Mouse (Mus musculus) forebrain, postnatal 0 days (tissue): Measurements from ENCODE around the gene Olfr65. TPM values are rescaled to one million over a fixed set of nuclear protein-coding genes. Genes with fewer than 3 reads are reported as not detected.

Experiments used
- ATAC-seq: fragments of 200-750 bp; cut with Nextera tagmentation; 2 replicates; pipeline ENCODE4 v1.8.0; 2017; ENCODE audit warnings: mild to moderate bottlenecking, moderate library complexity
- DNase-seq: peaks from one replicate; pipeline ENCODE4 v3.0.0-alpha.2; 2015
- H3K27ac ChIP-seq: fragments of 300-500 bp; sonication (generic); 2 replicates; pipeline ENCODE4 v1.5.1; 2014; ENCODE audit warnings: low read depth, mild to moderate bottlenecking, antibody characterized with exemption, low read length, moderate library complexity, mixed read lengths
- H3K27me3 ChIP-seq: fragments of 300-500 bp; sonication (generic); 2 replicates; pipeline ENCODE4 v1.6.1; 2014; ENCODE audit warnings: mild to moderate bottlenecking, low read length, mixed read lengths; ENCODE audit not compliant: insufficient read depth
- H3K36me3 ChIP-seq: fragments of 300-500 bp; sonication (generic); 2 replicates; pipeline ENCODE4 v1.6.1; 2014; ENCODE audit warnings: mild to moderate bottlenecking, moderate library complexity; ENCODE audit not compliant: insufficient read depth
- H3K4me1 ChIP-seq: fragments of 300-500 bp; sonication (generic); 2 replicates; pipeline ENCODE4 v1.6.1; 2014; ENCODE audit warnings: antibody characterized with exemption; ENCODE audit not compliant: insufficient read depth
- H3K4me2 ChIP-seq: fragments of 300-500 bp; sonication (generic); 2 replicates; pipeline ENCODE4 v1.6.1; 2014; ENCODE audit warnings: low read depth, mild to moderate bottlenecking, moderate library complexity
- H3K4me3 ChIP-seq: fragments of 300-500 bp; sonication (generic); 2 replicates; pipeline ENCODE4 v1.5.1; 2014; ENCODE audit warnings: low read depth, low read length, mixed read lengths
- H3K9ac ChIP-seq: fragments of 300-500 bp; sonication (generic); 2 replicates; pipeline ENCODE4 v1.6.1; 2014; ENCODE audit warnings: mild to moderate bottlenecking
- H3K9me3 ChIP-seq: fragments of 300-500 bp; sonication (generic); 2 replicates; pipeline ENCODE4 v1.6.1; 2016; ENCODE audit warnings: low read length
- CTCF ChIP-seq: sonication (generic); IDR thresholded peaks from 2 replicates; pipeline ENCODE4 v1.5.1; 2016; ENCODE audit warnings: antibody characterized with exemption, control low read depth, low read depth
- WGBS: fragments of 180-500 bp; shearing (Covaris S2); extraction: QIAGEN DNeasy Blood & Tissue Kit; methylation state at CpG from one replicate; pipeline ENCODE4 v1.1.7; 2014; 5-methylcytosine and 5-hydroxymethylcytosine counted together
- polyA plus RNA-seq: library from polyadenylated mRNA; unstranded; fragments of >200 nt; fragmentation: Nextera tagmentation; extraction: Ambion mirVana; gene quantifications from 2 replicates; pipeline ENCODE4 v1.2.1, GENCODE M21; 2015
- total RNA-seq: library from RNA; depleted of rRNA; stranded (reverse); fragments of >200 nt; gene quantifications from 2 replicates; pipeline ENCODE4 v1.2.3, GENCODE M21; 2014

Gene Olfr65
- total and polyA plus RNA-seq, 2 experiments from 2014 or later, result not detected

DNA sequence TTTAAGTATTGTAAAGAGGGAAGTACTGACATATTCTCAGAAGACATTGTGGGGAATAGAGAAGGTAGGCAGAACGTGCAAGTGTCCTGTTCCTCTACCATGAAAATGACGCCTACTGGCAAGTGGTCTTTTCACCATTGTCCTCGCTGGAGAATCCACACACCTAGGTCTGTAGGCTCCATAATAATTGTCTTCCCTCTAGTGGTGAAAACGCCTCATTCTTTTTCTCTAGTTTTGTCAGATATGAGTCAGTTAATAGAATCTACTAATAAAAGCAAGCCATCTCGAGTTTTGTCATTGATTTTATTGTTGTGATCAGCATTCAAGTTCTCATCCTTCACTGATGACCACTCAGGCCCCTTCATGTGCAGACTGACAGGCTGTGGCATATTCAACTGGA, 28.8 kb upstream of the Olfr65 start:
- 43% methylated on average over 5 of the region's 5 CpGs for WGBS
- DNase-seq, result no peak
- Histone ChIP-seq H3K4me3 (no peak overlapping the region), H3K36me3 (no peaks in the 10 kb centered on the region), H3K27me3 (no peaks in the 10 kb centered on the region), H3K4me2 (no peak overlapping the region), H3K4me1 (no peaks in the 10 kb centered on the region), H3K9ac (no peak overlapping the region), H3K9me3 (no peaks in the 10 kb centered on the region), H3K27ac (no peak overlapping the region)
- TF ChIP-seq CTCF, result no peak
- no peak for ATAC-seq

GRCm38 (mm10) chr7:103877093-103877492, 26.2 kb upstream of the Olfr65 start:
- Histone ChIP-seq H3K9ac (no peak overlapping the region), H3K4me3 (no peak overlapping the region), H3K27me3 (no peaks in the 10 kb centered on the region), H3K27ac (no peak overlapping the region), H3K9me3 (no peaks in the 10 kb centered on the region), H3K36me3 (no peaks in the 10 kb centered on the region), H3K4me2 (no peak overlapping the region), H3K4me1 (no peaks in the 10 kb centered on the region)
- ATAC-seq, result no peak
- no peak for TF ChIP-seq CTCF
- DNase-seq, result no peak
- WGBS, result 83% methylated on average over 2 of the region's 2 CpGs

GRCm38 (mm10) chr7:103886152-103886551, 17.1 kb upstream of the Olfr65 start, which contains the start of gene Olfr66:
Gene Olfr66, minus strand, starts transcription at chr7:103886252.
- Histone ChIP-seq H3K27me3 (no peaks in the 10 kb centered on the region), H3K4me3 (no peak within 1 kb of the TSS), H3K9me3 (no peaks in the 10 kb centered on the region), H3K36me3 (no peaks in the 10 kb centered on the region), H3K4me1 (no peaks in the 10 kb centered on the region), H3K4me2 (no peak within 1 kb of the TSS), H3K9ac (no peak within 1 kb of the TSS), H3K27ac (no peak within 1 kb of the TSS)
- TF ChIP-seq CTCF, result no peak
- no peak for ATAC-seq
- no peak for DNase-seq

- DNase-seq (no peak), ATAC-seq (no peak)
- Histone ChIP-seq H3K4me2 (no peak within 1 kb of the TSS), H3K4me1 (no peaks in the 10 kb centered on the region), H3K36me3 (no peaks in the 10 kb centered on the region), H3K27me3 (no peaks in the 10 kb centered on the region), H3K9me3 (no peaks in the 10 kb centered on the region), H3K4me3 (no peak within 1 kb of the TSS), H3K9ac (no peak within 1 kb of the TSS), H3K27ac (no peak within 1 kb of the TSS)
- no peak for TF ChIP-seq CTCF
- 80% methylated on average over 1 of the region's 1 CpGs for WGBS
Measured at GRCm38 (mm10) chr7:103894385-103894784, 8.9 kb upstream of the Olfr65 start, which contains the start of gene Olfr64. Gene Olfr64, minus strand, starts transcription at chr7:103894485.

GRCm38 (mm10) chr7:103910047-103910446, 6.8 kb downstream of the Olfr65 start:
- no peak for TF ChIP-seq CTCF
- H3K4me2 ChIP-seq, result no peak overlapping the region

GRCm38 (mm10) chr7:103912969-103913511, 9.8 kb downstream of the Olfr65 start:
- H3K27ac ChIP-seq, result no peak overlapping the region
- no peaks in the 10 kb centered on the region for H3K27me3 ChIP-seq
- 50% methylated on average over 8 of the region's 8 CpGs for WGBS
- no peak for DNase-seq
- H3K4me1 ChIP-seq, result no peaks in the 10 kb centered on the region
- TF ChIP-seq CTCF, result peak; percentile 14; the same call in 1 of the 2 replicates
- H3K9ac ChIP-seq, result no peak overlapping the region
- no peak overlapping the region for H3K4me2 ChIP-seq
- H3K4me3 ChIP-seq, result no peak overlapping the region
- ATAC-seq, result no peak
- H3K9me3 ChIP-seq, result no peaks in the 10 kb centered on the region
- H3K36me3 ChIP-seq, result no peaks in the 10 kb centered on the region

More at GRCm38 (mm10) chr7:103910047-103910446, 6.8 kb downstream of the Olfr65 start:
- H3K4me1 ChIP-seq, result no peaks in the 10 kb centered on the region
- DNase-seq, result no peak
- no peak overlapping the region for H3K4me3 ChIP-seq
- no peaks in the 10 kb centered on the region for H3K9me3 ChIP-seq
- H3K9ac ChIP-seq, result no peak overlapping the region
- H3K36me3 ChIP-seq, result no peaks in the 10 kb centered on the region
- ATAC-seq, result no peak
- no peaks in the 10 kb centered on the region for H3K27me3 ChIP-seq
- 55% methylated on average over 3 of the region's 3 CpGs for WGBS
- no peak overlapping the region for H3K27ac ChIP-seq

DNA sequence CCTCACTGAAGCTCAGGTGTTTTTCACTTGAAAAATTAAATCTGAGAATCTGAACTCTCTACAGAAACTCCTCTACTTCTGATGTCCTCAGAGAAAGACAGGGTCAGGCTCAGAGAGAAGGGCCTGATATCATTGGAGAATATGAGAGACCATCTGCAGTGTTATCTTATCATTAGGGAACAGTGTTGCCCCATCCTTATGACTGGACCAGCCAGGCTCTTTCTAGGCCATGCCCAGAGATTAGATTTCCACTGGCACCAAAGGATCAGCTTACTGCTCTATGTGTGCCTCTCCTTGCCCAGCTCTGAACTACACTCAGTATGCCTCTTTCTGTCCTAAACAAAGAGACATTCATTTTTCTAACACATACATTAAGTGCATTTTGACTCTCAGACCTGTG, 12.1 kb downstream of the Olfr65 start:
- H3K4me1 ChIP-seq, result no peaks in the 10 kb centered on the region
- no peak for TF ChIP-seq CTCF
- no peak for DNase-seq
- no peak overlapping the region for H3K4me2 ChIP-seq
- no peaks in the 10 kb centered on the region for H3K36me3 ChIP-seq
- H3K9me3 ChIP-seq, result no peaks in the 10 kb centered on the region
- H3K27ac ChIP-seq, result no peak overlapping the region
- H3K9ac ChIP-seq, result no peak overlapping the region
- no peak overlapping the region for H3K4me3 ChIP-seq
- H3K27me3 ChIP-seq, result no peaks in the 10 kb centered on the region
- no peak for ATAC-seq

DNA sequence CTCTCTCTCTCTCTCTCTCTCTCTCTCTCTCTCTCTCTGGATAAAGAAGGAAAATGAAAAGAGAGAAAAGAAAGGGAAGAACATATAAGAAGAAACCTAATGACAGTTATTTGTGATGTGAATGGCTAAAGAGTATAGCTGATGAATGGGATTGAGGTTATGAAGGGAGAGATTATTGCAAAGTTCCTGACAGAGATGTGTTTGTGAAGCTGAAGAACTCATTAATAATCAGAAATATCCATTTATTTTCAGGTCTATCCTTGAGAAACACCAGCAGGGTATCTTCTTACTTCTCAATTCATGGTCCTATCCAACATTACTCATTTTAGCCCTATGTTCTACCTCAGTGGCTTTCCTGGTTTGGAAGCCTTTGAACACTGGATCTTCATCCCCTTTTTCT, 25.2 kb downstream of the Olfr65 start, which contains the start of gene Olfr631:
Gene Olfr631, plus strand, starts transcription at position 301 of the 400 bp plus-strand sequence.
- Histone ChIP-seq H3K4me2 (no peak within 1 kb of the TSS), H3K36me3 (no peaks in the 10 kb centered on the region), H3K27me3 (no peaks in the 10 kb centered on the region), H3K27ac (no peak within 1 kb of the TSS), H3K4me1 (no peaks in the 10 kb centered on the region), H3K9me3 (no peaks in the 10 kb centered on the region), H3K4me3 (no peak within 1 kb of the TSS), H3K9ac (no peak within 1 kb of the TSS)
- DNase-seq (no peak), ATAC-seq (no peak)
- TF ChIP-seq CTCF, result no peak
